Comparison of ENCODE assay signal across 19 mouse cellular contexts in genomic region chr3:123838385-123839170, GRCm38 (mm10).
DNase-seq lines count a peak whose midpoint lies in the region; ATAC-seq and TF ChIP-seq lines count a peak whose summit lies in the region.
"Had no signal": no experiment of that assay in that cellular context is flagged by ENCODE, and none has a peak within 500 bp of the region (broad histone marks: within the 10 kb centered on the region; RNA-seq: fewer than 3 reads in every experiment).

No protein-coding gene starts in this region.

- H3K9ac ChIP-seq in liver, postnatal 0 days (replicated peaks) = no peak overlapping the region
- H3K9ac ChIP-seq: heart, embryonic 12.5 days had no signal

- no peaks in the 10 kb centered on the region for H3K9me3 ChIP-seq in liver, postnatal 0 days (ENCODE audit: low read length)
- H3K9me3 ChIP-seq: embryonic facial prominence, embryonic 10.5 days; forebrain, embryonic 10.5 days; heart, embryonic 12.5 days had no signal

- H3K4me3 ChIP-seq in liver, postnatal 0 days (ENCODE audit: low read depth, low read length) = no peak overlapping the region
- H3K4me3 ChIP-seq: embryonic facial prominence, embryonic 10.5 days; forebrain, embryonic 10.5 days; heart, embryonic 12.5 days had no signal

- H3K36me3 ChIP-seq in liver, postnatal 0 days (replicated peaks; ENCODE audit: insufficient read depth, low read length) = no peaks in the 10 kb centered on the region
- H3K36me3 ChIP-seq: embryonic facial prominence, embryonic 10.5 days; forebrain, embryonic 10.5 days; heart, embryonic 12.5 days had no signal

- 77% methylated on average over 10 of the region's 10 CpGs for WGBS in liver, postnatal 0 days (ENCODE audit: insufficient replicate concordance)

- no peak for TF ChIP-seq EP300 in liver, postnatal 0 days (IDR thresholded peaks at IDR 0.05; ENCODE audit: low read depth)

- peak; percentile 12 for DNase-seq in left cerebral cortex, postnatal 4 days
- no peak for DNase-seq in left cerebral cortex, adult 9 months (ENCODE audit: low spot score in 2 of 2)
- peak; percentile 76 to 77 for DNase-seq in cerebellum, adult 18-20 months
- DNase-seq in cerebellum, adult 9-11 months = peak; percentile 82
- DNase-seq in cerebellum, postnatal 36 days = peak; percentile 75 to 79
- DNase-seq in liver, postnatal 0 days = no peak
- DNase-seq in layer of hippocampus, adult 11-12 months (ENCODE audit: low spot score) = no peak
- DNase-seq: adrenal gland, postnatal 10 days; gastrocnemius, postnatal 10 days; heart, postnatal 36 days; kidney, adult 11 months; kidney, adult 9 months had no signal

- intact Hi-C loops in left cerebral cortex, postnatal 4 days (cut with DNase I) = no loop called here

- no peak overlapping the region for H3K4me2 ChIP-seq in liver, postnatal 0 days (ENCODE audit: low read depth, low read length)
- H3K4me2 ChIP-seq: heart, embryonic 12.5 days had no signal

- H3K27ac ChIP-seq in liver, postnatal 0 days (ENCODE audit: low read depth) = no peak overlapping the region
- H3K27ac ChIP-seq: embryonic facial prominence, embryonic 10.5 days; forebrain, embryonic 10.5 days had no signal

- H3K27me3 ChIP-seq in liver, postnatal 0 days (ENCODE audit: insufficient read depth, low read length) = no peaks in the 10 kb centered on the region
- H3K27me3 ChIP-seq: heart, embryonic 12.5 days had no signal

- ATAC-seq in liver, postnatal 0 days = no peak
- no peak for ATAC-seq in frontal cortex, adult (ENCODE audit: low TSS enrichment)
- ATAC-seq: forebrain, embryonic 14.5 days; hindbrain, embryonic 16.5 days; inflammation-experienced regulatory T-cells, adult 6 months had no signal

- no peak for TF ChIP-seq CTCF in liver, postnatal 0 days (IDR thresholded peaks at IDR 0.05; ENCODE audit: low read depth)

- H3K4me1 ChIP-seq in liver, postnatal 0 days (ENCODE audit: insufficient read depth) = no peaks in the 10 kb centered on the region
- H3K4me1 ChIP-seq: embryonic facial prominence, embryonic 10.5 days; heart, embryonic 12.5 days had no signal

Comparison
In these comparisons a context has a peak if more than half of its experiments do, and no peak if none do; other contexts are left out.
1. DNase-seq: peak in left cerebral cortex, postnatal 4 days (single experiment), cerebellum, adult 18-20 months (2 of 2), cerebellum, adult 9-11 months (single experiment) and cerebellum, postnatal 36 days (2 of 2); none in left cerebral cortex, adult 9 months (0 of 2), liver, postnatal 0 days (single experiment) and layer of hippocampus, adult 11-12 months (single experiment).